Mouse (Mus musculus) stomach, embryonic 14.5 days (tissue): ENCODE data around the gene Ttll11. TPM values are rescaled to one million over a fixed set of nuclear protein-coding genes. Genes with fewer than 3 reads are reported as not detected.

ENCODE experiments used
- ATAC-seq: fragments of 200-750 bp; cut with Nextera tagmentation; 2 replicates; pipeline ENCODE4 v1.8.0; 2017; ENCODE audit warnings: low read depth, moderate TSS enrichment; ENCODE audit not compliant: insufficient number of reproducible peaks, insufficient read depth, low FRiP score
- H3K27ac ChIP-seq: fragments of 300-500 bp; sonication (generic); 2 replicates; pipeline ENCODE4 v1.5.1; 2014; ENCODE audit warnings: mild to moderate bottlenecking, low read length, moderate library complexity, mixed read lengths
- H3K27me3 ChIP-seq: fragments of 300-500 bp; sonication (generic); 2 replicates; pipeline ENCODE4 v1.6.1; 2014; ENCODE audit warnings: low read length, control low read depth, mixed read lengths; ENCODE audit not compliant: control insufficient read depth, insufficient read depth
- H3K36me3 ChIP-seq: fragments of 300-500 bp; sonication (generic); 2 replicates; pipeline ENCODE4 v1.6.1; 2014; ENCODE audit warnings: mild to moderate bottlenecking, control low read depth, low read length, moderate library complexity, mixed read lengths; ENCODE audit not compliant: control insufficient read depth, insufficient read depth
- H3K4me1 ChIP-seq: fragments of 300-500 bp; sonication (generic); 2 replicates; pipeline ENCODE4 v1.6.1; 2014; ENCODE audit warnings: low read length, control low read depth, mixed read lengths; ENCODE audit not compliant: control insufficient read depth, insufficient read depth
- H3K4me2 ChIP-seq: fragments of 300-500 bp; sonication (generic); replicated peaks from 2 replicates; pipeline ENCODE4 v1.6.1; 2014; ENCODE audit warnings: low read depth, low read length, control low read depth
- H3K4me3 ChIP-seq: fragments of 300-500 bp; sonication (generic); 2 replicates; pipeline ENCODE4 v1.5.1; 2014; ENCODE audit warnings: low read depth, low read length, control low read depth
- H3K9ac ChIP-seq: fragments of 300-500 bp; sonication (generic); replicated peaks from 2 replicates; pipeline ENCODE4 v1.6.1; 2014; ENCODE audit warnings: low read depth, mild to moderate bottlenecking, control low read depth, low read length, moderate library complexity, mixed read lengths
- H3K9me3 ChIP-seq: fragments of 300-500 bp; sonication (generic); 2 replicates; pipeline ENCODE4 v1.6.1; 2016; ENCODE audit warnings: low read depth, low read length, control low read depth; ENCODE audit not compliant: control insufficient read depth
- WGBS: fragments of 180-500 bp; shearing (Covaris S2); extraction: QIAGEN DNeasy Blood & Tissue Kit; methylation state at CpG from one replicate; pipeline ENCODE4 v1.1.7; 2014; 5-methylcytosine and 5-hydroxymethylcytosine counted together
- polyA plus RNA-seq: library from polyadenylated mRNA; unstranded; fragments of >200 nt; fragmentation: Nextera tagmentation; extraction: Ambion mirVana; gene quantifications from 2 replicates; pipeline ENCODE4 v1.2.1, GENCODE M21; 2014

The Ttll11 gene
- polyA plus RNA-seq, 1 experiment from 2014 or later = 0.41 TPM

- no peak for ATAC-seq
- no peak overlapping the region for H3K9ac ChIP-seq
- 49% methylated on average over 6 of the region's 6 CpGs for WGBS
- no peaks in the 10 kb centered on the region for H3K9me3 ChIP-seq
- no peak overlapping the region for H3K4me2 ChIP-seq
- no peaks in the 10 kb centered on the region for H3K27me3 ChIP-seq
- no peaks in the 10 kb centered on the region for H3K4me1 ChIP-seq
- no peaks in the 10 kb centered on the region for H3K36me3 ChIP-seq
- H3K4me3 ChIP-seq = no peak overlapping the region
- no peak overlapping the region for H3K27ac ChIP-seq
Measured at GRCm38 (mm10) chr2:36002188-36002587, 22.5 kb upstream of the Ttll11 start.

GRCm38 (mm10) chr2:36000390-36000789 is 20.7 kb upstream of the Ttll11 start:
- H3K27ac ChIP-seq = no peak overlapping the region
- no peaks in the 10 kb centered on the region for H3K4me1 ChIP-seq
- no peaks in the 10 kb centered on the region for H3K36me3 ChIP-seq
- H3K9me3 ChIP-seq = no peaks in the 10 kb centered on the region
- H3K27me3 ChIP-seq = no peaks in the 10 kb centered on the region
- 31% methylated on average over 1 of the region's 1 CpGs for WGBS
- no peak overlapping the region for H3K9ac ChIP-seq
- no peak overlapping the region for H3K4me2 ChIP-seq
- no peak for ATAC-seq
- H3K4me3 ChIP-seq = no peak overlapping the region

- Histone ChIP-seq H3K4me1 (no peaks in the 10 kb centered on the region), H3K9me3 (no peaks in the 10 kb centered on the region), H3K36me3 (no peaks in the 10 kb centered on the region), H3K27ac (no peak overlapping the region), H3K4me2 (no peak overlapping the region), H3K9ac (no peak overlapping the region), H3K4me3 (no peak overlapping the region), H3K27me3 (no peaks in the 10 kb centered on the region)
- no peak for ATAC-seq
Measured at GRCm38 (mm10) chr2:35999212-35999611, 19.5 kb upstream of the Ttll11 start.

- no peak overlapping the region for H3K9ac ChIP-seq
- no peak overlapping the region for H3K27ac ChIP-seq
- ATAC-seq = no peak
Measured at GRCm38 (mm10) chr2:35998416-35998815, 18.7 kb upstream of the Ttll11 start.

GRCm38 (mm10) chr2:35996753-35997152 is 17.0 kb upstream of the Ttll11 start:
- no peak overlapping the region for H3K4me3 ChIP-seq
- no peaks in the 10 kb centered on the region for H3K36me3 ChIP-seq
- H3K4me2 ChIP-seq = no peak overlapping the region
- H3K27ac ChIP-seq = no peak overlapping the region
- H3K4me1 ChIP-seq = no peaks in the 10 kb centered on the region
- H3K9me3 ChIP-seq = no peaks in the 10 kb centered on the region
- no peaks in the 10 kb centered on the region for H3K27me3 ChIP-seq
- no peak overlapping the region for H3K9ac ChIP-seq
- WGBS = 69% methylated on average over 2 of the region's 2 CpGs
- ATAC-seq = no peak

More at GRCm38 (mm10) chr2:35998416-35998815, 18.7 kb upstream of the Ttll11 start:
- Histone ChIP-seq H3K4me2 (no peak overlapping the region), H3K4me1 (no peaks in the 10 kb centered on the region), H3K27me3 (no peaks in the 10 kb centered on the region), H3K4me3 (no peak overlapping the region), H3K36me3 (no peaks in the 10 kb centered on the region), H3K9me3 (no peaks in the 10 kb centered on the region)
- 76% methylated on average over 5 of the region's 5 CpGs for WGBS

- no peak overlapping the region for H3K27ac ChIP-seq
- no peak overlapping the region for H3K9ac ChIP-seq
- H3K27me3 ChIP-seq = no peaks in the 10 kb centered on the region
- 66% methylated on average over 6 of the region's 6 CpGs for WGBS
- no peaks in the 10 kb centered on the region for H3K9me3 ChIP-seq
- H3K4me1 ChIP-seq = no peaks in the 10 kb centered on the region
- no peak for ATAC-seq
- no peak overlapping the region for H3K4me3 ChIP-seq
- no peaks in the 10 kb centered on the region for H3K36me3 ChIP-seq
- no peak overlapping the region for H3K4me2 ChIP-seq
Measured at GRCm38 (mm10) chr2:35994303-35994702, 14.6 kb upstream of the Ttll11 start.

- no peak overlapping the region for H3K4me3 ChIP-seq
- 83% methylated on average over 2 of the region's 2 CpGs for WGBS
- no peaks in the 10 kb centered on the region for H3K9me3 ChIP-seq
- H3K4me1 ChIP-seq = no peaks in the 10 kb centered on the region
- H3K36me3 ChIP-seq = no peaks in the 10 kb centered on the region
- H3K9ac ChIP-seq = no peak overlapping the region
- no peaks in the 10 kb centered on the region for H3K27me3 ChIP-seq
- ATAC-seq = no peak
- H3K4me2 ChIP-seq = no peak overlapping the region
- H3K27ac ChIP-seq = no peak overlapping the region
Measured at GRCm38 (mm10) chr2:35993481-35993880, 13.8 kb upstream of the Ttll11 start.

- no peak overlapping the region for H3K4me2 ChIP-seq
- H3K36me3 ChIP-seq = no peaks in the 10 kb centered on the region
- no peak overlapping the region for H3K27ac ChIP-seq
- H3K27me3 ChIP-seq = no peaks in the 10 kb centered on the region
- 86% methylated on average over 3 of the region's 3 CpGs for WGBS
- H3K9ac ChIP-seq = no peak overlapping the region
- no peak for ATAC-seq
- no peaks in the 10 kb centered on the region for H3K9me3 ChIP-seq
- no peak overlapping the region for H3K4me3 ChIP-seq
- no peaks in the 10 kb centered on the region for H3K4me1 ChIP-seq
Measured at GRCm38 (mm10) chr2:35992259-35992658, 12.5 kb upstream of the Ttll11 start.

- H3K36me3 ChIP-seq = no peaks in the 10 kb centered on the region
- WGBS = 3% methylated on average over 7 of the region's 7 CpGs
- no peak for ATAC-seq
- H3K4me3 ChIP-seq = no peak overlapping the region
- 0 out of 2 replicates have a peak, but pooled peaks cover under 1% of the 10 kb centered on the region for H3K4me1 ChIP-seq
- H3K9ac ChIP-seq = no peak overlapping the region
- H3K9me3 ChIP-seq = no peaks in the 10 kb centered on the region
- H3K27me3 ChIP-seq = no peaks in the 10 kb centered on the region
- H3K4me2 ChIP-seq = no peak overlapping the region
- H3K27ac ChIP-seq = no peak overlapping the region
Measured at GRCm38 (mm10) chr2:35983869-35984268, 4.2 kb upstream of the Ttll11 start.
